Mouse (Mus musculus): ENCODE data around the gene Anks6. TPM values are rescaled to one million over a fixed set of nuclear protein-coding genes. Genes with fewer than 3 reads are reported as not detected.

Anks6 gene
- polyA plus RNA-seq, 1 experiment, result 2.5 TPM

- Histone ChIP-seq H3K4me1 (replicated peaks; ENCODE audit: control insufficient read depth, insufficient read depth, low read length) (no peaks in the 10 kb centered on the region), H3K4me3 (ENCODE audit: control insufficient read depth, insufficient read depth, low read length) (no peak overlapping the region), H3K27ac (ENCODE audit: control insufficient read depth, insufficient read depth, low read length) (no peak overlapping the region), H3K36me3 (ENCODE audit: control insufficient read depth, insufficient read depth, low read length) (no peaks in the 10 kb centered on the region), H3K27me3 (ENCODE audit: control insufficient read depth, insufficient read depth, low read length) (no peaks in the 10 kb centered on the region)
- no peak for DNase-seq
- 78% methylated on average over 13 of the region's 13 CpGs for WGBS
- TF ChIP-seq POLR2A (IDR thresholded peaks at IDR 0.05; ENCODE audit: control insufficient read depth, extremely low read depth, insufficient read depth, low read length, poor library complexity), result no peak
- no peak for TF ChIP-seq CTCF (IDR thresholded peaks at IDR 0.05; ENCODE audit: borderline replicate concordance, control insufficient read depth, extremely low read depth, insufficient read depth, low read length, poor library complexity)
Observed at GRCm38 (mm10) chr4:47036486-47037320, 20.5 kb downstream of the Anks6 start.

- 94% methylated on average over 14 of the region's 14 CpGs for WGBS
- TF ChIP-seq CTCF (IDR thresholded peaks at IDR 0.05; ENCODE audit: borderline replicate concordance, control insufficient read depth, extremely low read depth, insufficient read depth, low read length, poor library complexity) (no peak), POLR2A (IDR thresholded peaks at IDR 0.05; ENCODE audit: control insufficient read depth, extremely low read depth, insufficient read depth, low read length, poor library complexity) (no peak)
- H3K36me3 ChIP-seq (ENCODE audit: control insufficient read depth, insufficient read depth, low read length), result no peaks in the 10 kb centered on the region
- no peak overlapping the region for H3K4me3 ChIP-seq (ENCODE audit: control insufficient read depth, insufficient read depth, low read length)
- DNase-seq, result no peak
- no peak overlapping the region for H3K27ac ChIP-seq (ENCODE audit: control insufficient read depth, insufficient read depth, low read length)
- no peaks in the 10 kb centered on the region for H3K27me3 ChIP-seq (ENCODE audit: control insufficient read depth, insufficient read depth, low read length)
- H3K4me1 ChIP-seq (replicated peaks; ENCODE audit: control insufficient read depth, insufficient read depth, low read length), result 0 out of 2 replicates have a peak, but pooled peaks cover under 1% of the 10 kb centered on the region
Observed at GRCm38 (mm10) chr4:47035536-47035935, 21.7 kb downstream of the Anks6 start.

GRCm38 (mm10) chr4:47032171-47032570, 25.1 kb downstream of the Anks6 start:
- no peak for TF ChIP-seq POLR2A (IDR thresholded peaks at IDR 0.05; ENCODE audit: control insufficient read depth, extremely low read depth, insufficient read depth, low read length, poor library complexity)
- no peak for TF ChIP-seq CTCF (IDR thresholded peaks at IDR 0.05; ENCODE audit: borderline replicate concordance, control insufficient read depth, extremely low read depth, insufficient read depth, low read length, poor library complexity)
- H3K4me1 ChIP-seq (replicated peaks; ENCODE audit: control insufficient read depth, insufficient read depth, low read length), result 0 out of 2 replicates have a peak, but pooled peaks cover 2% of the 10 kb centered on the region
- WGBS, result 93% methylated on average over 8 of the region's 8 CpGs
- H3K27me3 ChIP-seq (ENCODE audit: control insufficient read depth, insufficient read depth, low read length), result no peaks in the 10 kb centered on the region
- H3K36me3 ChIP-seq (ENCODE audit: control insufficient read depth, insufficient read depth, low read length), result no peaks in the 10 kb centered on the region
- DNase-seq, result no peak
- H3K4me3 ChIP-seq (ENCODE audit: control insufficient read depth, insufficient read depth, low read length), result no peak overlapping the region
- H3K27ac ChIP-seq (ENCODE audit: control insufficient read depth, insufficient read depth, low read length), result no peak overlapping the region

GRCm38 (mm10) chr4:47028791-47029190, 28.4 kb downstream of the Anks6 start:
- no peak overlapping the region for H3K4me3 ChIP-seq (ENCODE audit: control insufficient read depth, insufficient read depth, low read length)
- H3K4me1 ChIP-seq (replicated peaks; ENCODE audit: control insufficient read depth, insufficient read depth, low read length), result peaks cover 8% of the 10 kb centered on the region; the same call in 1 of the 2 replicates
- WGBS, result 74% methylated on average over 5 of the region's 5 CpGs
- no peak overlapping the region for H3K27ac ChIP-seq (ENCODE audit: control insufficient read depth, insufficient read depth, low read length)
- no peaks in the 10 kb centered on the region for H3K36me3 ChIP-seq (ENCODE audit: control insufficient read depth, insufficient read depth, low read length)
- no peaks in the 10 kb centered on the region for H3K27me3 ChIP-seq (ENCODE audit: control insufficient read depth, insufficient read depth, low read length)
- DNase-seq, result no peak
- TF ChIP-seq CTCF (IDR thresholded peaks at IDR 0.05; ENCODE audit: borderline replicate concordance, control insufficient read depth, extremely low read depth, insufficient read depth, low read length, poor library complexity) (no peak), POLR2A (IDR thresholded peaks at IDR 0.05; ENCODE audit: control insufficient read depth, extremely low read depth, insufficient read depth, low read length, poor library complexity) (no peak)

- no peak overlapping the region for H3K27ac ChIP-seq (ENCODE audit: control insufficient read depth, insufficient read depth, low read length)
- no peak for DNase-seq
- no peak overlapping the region for H3K4me3 ChIP-seq (ENCODE audit: control insufficient read depth, insufficient read depth, low read length)
- no peaks in the 10 kb centered on the region for H3K27me3 ChIP-seq (ENCODE audit: control insufficient read depth, insufficient read depth, low read length)
- no peaks in the 10 kb centered on the region for H3K36me3 ChIP-seq (ENCODE audit: control insufficient read depth, insufficient read depth, low read length)
- WGBS, result 94% methylated on average over 6 of the region's 6 CpGs
- H3K4me1 ChIP-seq (replicated peaks; ENCODE audit: control insufficient read depth, insufficient read depth, low read length), result peaks cover 6% of the 10 kb centered on the region; the same call in 1 of the 2 replicates
- TF ChIP-seq POLR2A (IDR thresholded peaks at IDR 0.05; ENCODE audit: control insufficient read depth, extremely low read depth, insufficient read depth, low read length, poor library complexity) (no peak), CTCF (IDR thresholded peaks at IDR 0.05; ENCODE audit: borderline replicate concordance, control insufficient read depth, extremely low read depth, insufficient read depth, low read length, poor library complexity) (no peak)
Observed at GRCm38 (mm10) chr4:47023949-47024348, 33.3 kb downstream of the Anks6 start.

- WGBS, result 89% methylated on average over 10 of the region's 10 CpGs
- Histone ChIP-seq H3K27ac (ENCODE audit: control insufficient read depth, insufficient read depth, low read length) (no peak overlapping the region), H3K4me3 (ENCODE audit: control insufficient read depth, insufficient read depth, low read length) (no peak overlapping the region), H3K4me1 (replicated peaks; ENCODE audit: control insufficient read depth, insufficient read depth, low read length) (peaks cover 6% of the 10 kb centered on the region; the same call in 1 of the 2 replicates), H3K27me3 (ENCODE audit: control insufficient read depth, insufficient read depth, low read length) (no peaks in the 10 kb centered on the region), H3K36me3 (ENCODE audit: control insufficient read depth, insufficient read depth, low read length) (no peaks in the 10 kb centered on the region)
- no peak for DNase-seq
- TF ChIP-seq POLR2A (IDR thresholded peaks at IDR 0.05; ENCODE audit: control insufficient read depth, extremely low read depth, insufficient read depth, low read length, poor library complexity) (no peak), CTCF (IDR thresholded peaks at IDR 0.05; ENCODE audit: borderline replicate concordance, control insufficient read depth, extremely low read depth, insufficient read depth, low read length, poor library complexity) (no peak)
Observed at GRCm38 (mm10) chr4:47022804-47023603, 34.2 kb downstream of the Anks6 start.

Data from thymus, adult 2 months (tissue).